ENCODE assay signal across 22 mouse cellular contexts in the genomic region with DNA sequence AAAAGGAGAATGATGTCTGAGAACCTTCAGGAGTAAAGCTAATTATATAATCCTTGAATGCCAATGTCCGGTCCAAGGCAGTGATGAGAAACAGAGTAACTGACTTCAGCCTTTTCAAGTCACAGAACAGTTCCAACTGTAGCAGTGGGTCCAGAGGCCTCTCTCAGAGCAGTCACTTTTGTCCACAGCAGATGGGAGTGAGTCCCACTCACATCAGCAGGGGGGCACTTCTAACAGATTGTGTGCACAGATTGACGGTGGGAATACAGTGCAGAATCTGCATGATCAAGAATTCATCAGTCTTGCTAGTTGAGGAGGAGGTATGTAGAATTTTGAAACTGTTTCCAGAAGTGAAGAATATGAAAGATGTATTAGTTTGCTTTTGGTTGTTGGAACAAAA. TPM values are rescaled to one million over a fixed set of nuclear protein-coding genes. Genes with fewer than 3 reads are reported as not detected.
A peak's percentile ranks its signal among the peaks of the same experiment; 100 is the strongest.
DNase-seq lines count a peak whose midpoint lies in the region; ATAC-seq and TF ChIP-seq lines count a peak whose summit lies in the region.
"Had no signal": no experiment of that assay in that cellular context is flagged by ENCODE, and none has a peak within 500 bp of the region (broad histone marks: within the 10 kb centered on the region; RNA-seq: fewer than 3 reads in every experiment).

No protein-coding gene starts in this region.

- no peak for ATAC-seq in intestine, postnatal 0 days
- no peak for ATAC-seq in monocyte, adult 5-6 weeks (replicated peaks; ENCODE audit: insufficient number of reproducible peaks, low FRiP score, low TSS enrichment, poor library complexity, severe bottlenecking)

- DNase-seq in cerebellum, postnatal 25 days, result peak; percentile 6 to 35
- no peak for DNase-seq in cerebellum, postnatal 4 days (ENCODE audit: low spot score in 2 of 2)
- DNase-seq in frontal cortex, postnatal 14 days (ENCODE audit: low spot score in 2 of 2), result peak; percentile 27 to 42
- DNase-seq in layer of hippocampus, postnatal 14 days (ENCODE audit: low spot score in 2 of 2), result peak; percentile 38 to 51
- DNase-seq in right cerebral cortex, postnatal 10 days (ENCODE audit: low spot score in 2 of 2), result peak; percentile 39 to 65
- DNase-seq in thymus, adult 2 months, result no peak
- DNase-seq: adrenal gland, postnatal 25 days; gastrocnemius, postnatal 14 days; heart, postnatal 10 days; kidney, adult 18-20 months; kidney, postnatal 4 days; lung, postnatal 36 days; thymus, postnatal 14 days had no signal

- no peak for TF ChIP-seq CTCF in intestine, postnatal 0 days (IDR thresholded peaks at IDR 0.05; ENCODE audit: low read depth)
- TF ChIP-seq CTCF in thymus, adult 2 months (IDR thresholded peaks at IDR 0.05; ENCODE audit: borderline replicate concordance, control insufficient read depth, extremely low read depth, insufficient read depth, low read length, poor library complexity), result no peak

- no peaks in the 10 kb centered on the region for H3K27me3 ChIP-seq in intestine, postnatal 0 days (replicated peaks; ENCODE audit: control insufficient read depth, insufficient read depth, low read length)
- H3K27me3 ChIP-seq in thymus, adult 2 months (ENCODE audit: control insufficient read depth, insufficient read depth, low read length), result no peaks in the 10 kb centered on the region
- H3K27me3 ChIP-seq: embryonic facial prominence, embryonic 15.5 days; limb, embryonic 13.5 days; liver, embryonic 15.5 days had no signal

- no peak overlapping the region for H3K27ac ChIP-seq in intestine, postnatal 0 days (ENCODE audit: low read depth, low read length)
- H3K27ac ChIP-seq in thymus, adult 2 months (ENCODE audit: control insufficient read depth, insufficient read depth, low read length), result no peak overlapping the region
- H3K27ac ChIP-seq: embryonic facial prominence, embryonic 15.5 days; hindbrain, embryonic 14.5 days; limb, embryonic 13.5 days; liver, embryonic 15.5 days; midbrain, embryonic 10.5 days had no signal

- TF ChIP-seq POLR2A in thymus, adult 2 months (IDR thresholded peaks at IDR 0.05; ENCODE audit: control insufficient read depth, extremely low read depth, insufficient read depth, low read length, poor library complexity), result no peak

- H3K4me1 ChIP-seq in intestine, postnatal 0 days (replicated peaks; ENCODE audit: control insufficient read depth, insufficient read depth, low read length), result no peaks in the 10 kb centered on the region
- no peaks in the 10 kb centered on the region for H3K4me1 ChIP-seq in thymus, adult 2 months (replicated peaks; ENCODE audit: control insufficient read depth, insufficient read depth, low read length)
- H3K4me1 ChIP-seq: embryonic facial prominence, embryonic 15.5 days; limb, embryonic 13.5 days; liver, embryonic 15.5 days had no signal

- H3K4me3 ChIP-seq in intestine, postnatal 0 days (ENCODE audit: low read depth, low read length), result no peak overlapping the region
- no peak overlapping the region for H3K4me3 ChIP-seq in thymus, adult 2 months (ENCODE audit: control insufficient read depth, insufficient read depth, low read length)
- H3K4me3 ChIP-seq: embryonic facial prominence, embryonic 15.5 days; limb, embryonic 13.5 days; liver, embryonic 15.5 days; midbrain, embryonic 10.5 days had no signal

- H3K4me2 ChIP-seq in intestine, postnatal 0 days (replicated peaks; ENCODE audit: low read depth), result no peak overlapping the region
- H3K4me2 ChIP-seq: embryonic facial prominence, embryonic 15.5 days; hindbrain, embryonic 14.5 days; limb, embryonic 13.5 days; liver, embryonic 15.5 days had no signal

- WGBS in intestine, postnatal 0 days, result 83% methylated on average over 2 of the region's 2 CpGs
- 98% methylated on average over 2 of the region's 2 CpGs for WGBS in thymus, adult 2 months

- H3K9ac ChIP-seq in intestine, postnatal 0 days (ENCODE audit: low read depth, low read length), result no peak overlapping the region
- H3K9ac ChIP-seq: embryonic facial prominence, embryonic 15.5 days; hindbrain, embryonic 14.5 days; limb, embryonic 13.5 days; liver, embryonic 15.5 days had no signal

- no peaks in the 10 kb centered on the region for H3K36me3 ChIP-seq in intestine, postnatal 0 days (ENCODE audit: control insufficient read depth, insufficient read depth)
- H3K36me3 ChIP-seq in thymus, adult 2 months (ENCODE audit: control insufficient read depth, insufficient read depth, low read length), result no peaks in the 10 kb centered on the region
- H3K36me3 ChIP-seq: embryonic facial prominence, embryonic 15.5 days; limb, embryonic 13.5 days; liver, embryonic 15.5 days; midbrain, embryonic 10.5 days had no signal

- no peaks in the 10 kb centered on the region for H3K9me3 ChIP-seq in intestine, postnatal 0 days (ENCODE audit: control insufficient read depth)
- H3K9me3 ChIP-seq: embryonic facial prominence, embryonic 15.5 days; limb, embryonic 13.5 days; liver, embryonic 15.5 days; midbrain, embryonic 10.5 days had no signal

RNA-seq across cellular contexts. Expression of a gene that starts 41.4 kb away (rescaled TPM):
- 10 to 100 TPM; 47.4 to 50.0 TPM for total RNA-seq in layer of hippocampus, postnatal 14 days (2021)
- 3.9 and 4.1 TPM in 2 replicates for polyA plus RNA-seq in intestine, postnatal 0 days (2015; fragmentation: Nextera tagmentation; extraction: Ambion mirVana)
- 19.0 to 29.0 TPM (median 24.3 TPM) in 3 replicates for total RNA-seq in monocyte, adult 5-6 weeks (2017)
- 11.1 and 12.7 TPM in 2 replicates for polyA plus RNA-seq in thymus, adult 2 months (2012; rRNA removed)

RNA-seq across cellular contexts. Expression of a gene that starts 45.7 kb away (rescaled TPM):
- total RNA-seq in layer of hippocampus, postnatal 14 days (2021), result 1 to 10 TPM; 1.9 to 2.9 TPM
- polyA plus RNA-seq in intestine, postnatal 0 days (2015; fragmentation: Nextera tagmentation; extraction: Ambion mirVana), result not detected in 2 replicates
- total RNA-seq in monocyte, adult 5-6 weeks (2017), result 1.1 to 1.9 TPM (median 1.7 TPM) in 3 replicates
- 0.58 and 0.61 TPM in 2 replicates for polyA plus RNA-seq in thymus, adult 2 months (2012; rRNA removed)
- polyA plus RNA-seq: embryonic facial prominence, embryonic 15.5 days; forebrain, embryonic 11.5 days; hindbrain, embryonic 14.5 days; limb, embryonic 13.5 days; liver, embryonic 15.5 days; midbrain, embryonic 10.5 days; stomach, embryonic 14.5 days had no signal

Comparison
In these comparisons a context has a peak if more than half of its experiments do, and no peak if none do; other contexts are left out.
1. DNase-seq: peak in cerebellum, postnatal 25 days (2 of 2), frontal cortex, postnatal 14 days (2 of 2), layer of hippocampus, postnatal 14 days (2 of 2) and right cerebral cortex, postnatal 10 days (2 of 2); none in cerebellum, postnatal 4 days (0 of 2) and thymus, adult 2 months (single experiment).